Mouse (Mus musculus) naive thymus-derived CD4-positive, alpha-beta T cell, adult 2 months (primary cell): ENCODE measurements around the gene 1700021F07Rik.

Experiments
- DNase-seq: peaks from one replicate; pipeline ENCODE4 v3.0.0-alpha.2; 2011; ENCODE audit warnings: low read depth

1700021F07Rik gene

GRCm38 (mm10) chr2:173522376-173522775 is at the start of gene 1700021F07Rik:
Gene 1700021F07Rik (plus strand): TSS chr2:173522586.
- DNase-seq, result no peak

GRCm38 (mm10) chr2:173473233-173473632 is 49.2 kb upstream of the 1700021F07Rik start:
- no peak for DNase-seq

- no peak for DNase-seq
Measured at GRCm38 (mm10) chr2:173479050-173479449, 43.3 kb upstream of the 1700021F07Rik start.

- DNase-seq, result no peak
Measured at GRCm38 (mm10) chr2:173484486-173484885, 37.9 kb upstream of the 1700021F07Rik start.

- no peak for DNase-seq
Measured at GRCm38 (mm10) chr2:173499612-173500011, 22.8 kb upstream of the 1700021F07Rik start.

- DNase-seq, result no peak
Measured at GRCm38 (mm10) chr2:173513977-173514376, 8.4 kb upstream of the 1700021F07Rik start.

GRCm38 (mm10) chr2:173515186-173515585 is 7.2 kb upstream of the 1700021F07Rik start:
- no peak for DNase-seq

- no peak for DNase-seq
Measured at GRCm38 (mm10) chr2:173516150-173516855, 6.1 kb upstream of the 1700021F07Rik start.

GRCm38 (mm10) chr2:173528493-173528892 is 6.1 kb downstream of the 1700021F07Rik start:
- DNase-seq, result no peak

GRCm38 (mm10) chr2:173532711-173533462 is 10.5 kb downstream of the 1700021F07Rik start:
- no peak for DNase-seq

GRCm38 (mm10) chr2:173534581-173534980 is 12.2 kb downstream of the 1700021F07Rik start:
- peak; percentile 86 for DNase-seq

GRCm38 (mm10) chr2:173535390-173535789 is 13.0 kb downstream of the 1700021F07Rik start:
- DNase-seq, result no peak

- no peak for DNase-seq
Measured at GRCm38 (mm10) chr2:173535886-173536285, 13.5 kb downstream of the 1700021F07Rik start.

GRCm38 (mm10) chr2:173539781-173540180 is 17.4 kb downstream of the 1700021F07Rik start:
- no peak for DNase-seq

GRCm38 (mm10) chr2:173541748-173542147 is 19.4 kb downstream of the 1700021F07Rik start:
- DNase-seq, result no peak

- no peak for DNase-seq
Measured at GRCm38 (mm10) chr2:173542716-173543115, 20.3 kb downstream of the 1700021F07Rik start.

GRCm38 (mm10) chr2:173545992-173546703 is 23.8 kb downstream of the 1700021F07Rik start:
- DNase-seq, result peak; percentile 90

GRCm38 (mm10) chr2:173549236-173549635 is 26.9 kb downstream of the 1700021F07Rik start:
- no peak for DNase-seq

GRCm38 (mm10) chr2:173550681-173551080 is 28.3 kb downstream of the 1700021F07Rik start:
- DNase-seq, result no peak

- peak; percentile 68 for DNase-seq
Measured at GRCm38 (mm10) chr2:173553863-173554262, 31.5 kb downstream of the 1700021F07Rik start.

GRCm38 (mm10) chr2:173558754-173559396 is 36.5 kb downstream of the 1700021F07Rik start:
- DNase-seq, result no peak

- DNase-seq, result peak; percentile 80
Measured at GRCm38 (mm10) chr2:173561851-173562442, 39.6 kb downstream of the 1700021F07Rik start.
